Mouse (Mus musculus) liver, embryonic 12.5 days (tissue): Measurements from ENCODE around the gene Cadm1. TPM values are rescaled to one million over a fixed set of nuclear protein-coding genes. Genes with fewer than 3 reads are reported as not detected.

ENCODE experiments used
- ATAC-seq: fragments of 200-750 bp; cut with Nextera tagmentation; 2 replicates; pipeline ENCODE4 v1.8.0; 2017; ENCODE audit warnings: moderate number of reproducible peaks, mild to moderate bottlenecking, moderate library complexity
- H3K27ac ChIP-seq: fragments of 300-500 bp; sonication (generic); 2 replicates; pipeline ENCODE4 v1.5.1; 2016; ENCODE audit warnings: mild to moderate bottlenecking
- H3K27me3 ChIP-seq: fragments of 300-500 bp; sonication (generic); replicated peaks from 2 replicates; pipeline ENCODE4 v1.6.1; 2016; ENCODE audit warnings: mild to moderate bottlenecking, moderate library complexity
- H3K36me3 ChIP-seq: fragments of 300-500 bp; sonication (generic); 2 replicates; pipeline ENCODE4 v1.6.1; 2016; ENCODE audit warnings: mild to moderate bottlenecking, moderate library complexity
- H3K4me1 ChIP-seq: fragments of 300-500 bp; sonication (generic); 2 replicates; pipeline ENCODE4 v1.6.1; 2016
- H3K4me2 ChIP-seq: fragments of 300-500 bp; sonication (generic); 2 replicates; pipeline ENCODE4 v1.6.1; 2016; ENCODE audit warnings: mild to moderate bottlenecking, moderate library complexity
- H3K4me3 ChIP-seq: fragments of 300-500 bp; sonication (generic); 2 replicates; pipeline ENCODE4 v1.5.1; 2016; ENCODE audit warnings: mild to moderate bottlenecking, moderate library complexity
- H3K9ac ChIP-seq: fragments of 300-500 bp; sonication (generic); 2 replicates; pipeline ENCODE4 v1.6.1; 2016; ENCODE audit warnings: mild to moderate bottlenecking, moderate library complexity
- H3K9me3 ChIP-seq: fragments of 300-500 bp; sonication (generic); replicated peaks from 2 replicates; pipeline ENCODE4 v1.6.1; 2016; ENCODE audit warnings: mild to moderate bottlenecking, moderate library complexity
- WGBS: fragments of 180-500 bp; shearing (Covaris S2); methylation state at CpG from one replicate; pipeline ENCODE4 v1.1.7; 2016; ENCODE audit not compliant: insufficient replicate concordance; 5-methylcytosine and 5-hydroxymethylcytosine counted together
- polyA plus RNA-seq: library from polyadenylated mRNA; unstranded; fragments of >200 nt; fragmentation: Nextera tagmentation; extraction: Ambion mirVana; gene quantifications from 2 replicates; pipeline ENCODE4 v1.2.1, GENCODE M21; 2016

The Cadm1 gene
- polyA plus RNA-seq, 1 experiment from 2014 or later: 10.4 TPM

DNA sequence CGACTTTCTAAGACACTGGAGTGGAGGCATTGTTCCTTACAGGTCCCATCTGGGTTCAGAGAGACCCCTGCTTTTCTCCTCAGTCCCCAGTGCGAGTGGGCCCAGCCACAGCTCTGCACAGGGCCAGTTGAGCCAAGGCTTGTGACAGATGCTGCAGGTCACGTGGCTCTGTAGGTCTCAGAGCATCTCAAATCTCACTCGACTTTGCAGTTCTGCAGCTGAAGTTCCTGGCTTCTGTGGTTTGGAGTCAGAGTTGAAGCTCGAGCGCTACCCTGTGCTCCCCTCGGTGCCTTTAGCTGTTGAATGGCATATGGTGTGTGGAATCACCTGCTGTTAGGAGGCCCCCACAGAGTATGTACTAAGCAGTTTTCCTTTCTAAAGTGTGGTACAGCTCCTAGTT lies 229.8 kb downstream of the Cadm1 start:
- WGBS: 55% methylated on average over 7 of the region's 7 CpGs
- Histone ChIP-seq H3K36me3 (no peaks in the 10 kb centered on the region), H3K27ac (no peak overlapping the region)

DNA sequence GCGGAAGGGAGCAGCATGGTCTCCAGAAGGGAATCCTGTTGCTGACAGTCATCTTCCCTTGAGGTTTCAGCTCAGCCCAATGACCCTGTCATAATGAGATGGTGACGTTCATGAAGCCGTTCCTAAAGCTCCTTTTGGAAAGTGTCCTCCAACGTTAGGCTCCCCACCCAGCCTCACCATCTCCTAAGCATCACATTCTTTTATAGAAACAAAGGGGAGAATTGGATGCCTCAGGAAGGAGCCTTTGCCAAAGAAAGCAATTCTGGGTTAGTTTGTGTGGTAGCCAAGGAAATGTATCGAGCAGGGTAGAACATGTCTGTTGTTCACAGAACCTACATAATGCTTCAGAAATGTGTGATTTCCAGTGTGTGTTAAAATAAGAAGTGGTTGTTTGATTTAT lies 231.6 kb downstream of the Cadm1 start:
- 77% methylated on average over 5 of the region's 5 CpGs for WGBS
- no peaks in the 10 kb centered on the region for H3K27me3 ChIP-seq
- ATAC-seq: no peak
- H3K9me3 ChIP-seq: no peaks in the 10 kb centered on the region
- no peak overlapping the region for H3K4me2 ChIP-seq
- no peaks in the 10 kb centered on the region for H3K4me1 ChIP-seq
- no peak overlapping the region for H3K4me3 ChIP-seq
- H3K27ac ChIP-seq: no peak overlapping the region
- H3K9ac ChIP-seq: no peak overlapping the region
- no peaks in the 10 kb centered on the region for H3K36me3 ChIP-seq

More for the DNA sequence above, 229.8 kb downstream of the Cadm1 start:
- ATAC-seq: no peak
- no peak overlapping the region for H3K9ac ChIP-seq
- no peak overlapping the region for H3K4me2 ChIP-seq
- no peaks in the 10 kb centered on the region for H3K4me1 ChIP-seq
- no peaks in the 10 kb centered on the region for H3K27me3 ChIP-seq
- H3K9me3 ChIP-seq: no peaks in the 10 kb centered on the region
- H3K4me3 ChIP-seq: no peak overlapping the region

DNA sequence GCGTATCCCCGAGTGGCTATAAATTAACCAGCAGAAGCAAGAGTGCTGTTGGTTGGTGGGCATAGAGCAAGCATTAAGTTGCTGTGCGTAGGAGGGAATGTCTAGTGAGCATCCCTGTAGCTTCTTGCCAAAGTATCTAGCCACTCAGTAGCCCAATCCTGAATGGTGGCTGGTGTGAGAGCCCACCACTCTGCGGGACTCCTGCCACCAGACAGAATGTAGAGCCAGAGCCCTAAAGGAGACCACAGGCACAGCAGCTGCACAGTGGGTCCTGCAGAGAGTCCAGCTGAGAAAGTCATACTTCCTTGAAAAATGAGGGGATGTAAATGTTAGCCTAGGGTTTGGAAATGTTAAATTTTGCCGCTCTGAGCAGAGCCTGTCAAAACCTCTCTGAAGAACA lies 232.9 kb downstream of the Cadm1 start:
- ATAC-seq: no peak
- 77% methylated on average over 5 of the region's 5 CpGs for WGBS
- Histone ChIP-seq H3K27ac (no peak overlapping the region), H3K27me3 (no peaks in the 10 kb centered on the region), H3K9me3 (no peaks in the 10 kb centered on the region), H3K4me1 (no peaks in the 10 kb centered on the region), H3K4me3 (no peak overlapping the region), H3K4me2 (no peak overlapping the region), H3K36me3 (no peaks in the 10 kb centered on the region), H3K9ac (no peak overlapping the region)

- H3K9ac ChIP-seq: no peak overlapping the region
- no peaks in the 10 kb centered on the region for H3K36me3 ChIP-seq
- H3K4me3 ChIP-seq: no peak overlapping the region
- WGBS: 58% methylated on average over 5 of the region's 5 CpGs
- no peak overlapping the region for H3K4me2 ChIP-seq
- no peak for ATAC-seq
- H3K4me1 ChIP-seq: no peaks in the 10 kb centered on the region
- no peak overlapping the region for H3K27ac ChIP-seq
- no peaks in the 10 kb centered on the region for H3K9me3 ChIP-seq
- no peaks in the 10 kb centered on the region for H3K27me3 ChIP-seq
Measured at GRCm38 (mm10) chr9:47764920-47765319, 234.9 kb downstream of the Cadm1 start.

- Histone ChIP-seq H3K4me1 (no peaks in the 10 kb centered on the region), H3K27me3 (no peaks in the 10 kb centered on the region), H3K36me3 (no peaks in the 10 kb centered on the region), H3K4me2 (no peak overlapping the region), H3K9ac (no peak overlapping the region), H3K27ac (no peak overlapping the region), H3K9me3 (no peaks in the 10 kb centered on the region), H3K4me3 (no peak overlapping the region)
- ATAC-seq: no peak
- WGBS: 80% methylated on average over 13 of the region's 13 CpGs
Measured at GRCm38 (mm10) chr9:47765323-47765722, 235.3 kb downstream of the Cadm1 start.

GRCm38 (mm10) chr9:47766342-47766741 lies 236.4 kb downstream of the Cadm1 start:
- Histone ChIP-seq H3K4me3 (no peak overlapping the region), H3K9ac (no peak overlapping the region), H3K36me3 (no peaks in the 10 kb centered on the region), H3K27me3 (no peaks in the 10 kb centered on the region), H3K9me3 (no peaks in the 10 kb centered on the region), H3K4me2 (no peak overlapping the region), H3K4me1 (no peaks in the 10 kb centered on the region), H3K27ac (no peak overlapping the region)
- WGBS: 71% methylated on average over 10 of the region's 10 CpGs
- no peak for ATAC-seq

- no peaks in the 10 kb centered on the region for H3K27me3 ChIP-seq
- H3K36me3 ChIP-seq: no peaks in the 10 kb centered on the region
- H3K4me1 ChIP-seq: no peaks in the 10 kb centered on the region
- no peak overlapping the region for H3K4me3 ChIP-seq
- no peak overlapping the region for H3K27ac ChIP-seq
- H3K9ac ChIP-seq: no peak overlapping the region
- no peak overlapping the region for H3K4me2 ChIP-seq
- no peaks in the 10 kb centered on the region for H3K9me3 ChIP-seq
- ATAC-seq: no peak
- 68% methylated on average over 11 of the region's 11 CpGs for WGBS
Measured at GRCm38 (mm10) chr9:47770836-47771235, 240.9 kb downstream of the Cadm1 start.

- H3K4me1 ChIP-seq: no peaks in the 10 kb centered on the region
Measured at GRCm38 (mm10) chr9:47771953-47772352, 242.0 kb downstream of the Cadm1 start.

GRCm38 (mm10) chr9:47772750-47773149 lies 242.8 kb downstream of the Cadm1 start:
- Histone ChIP-seq H3K36me3 (no peaks in the 10 kb centered on the region), H3K9ac (no peak overlapping the region), H3K9me3 (no peaks in the 10 kb centered on the region), H3K4me3 (no peak overlapping the region), H3K4me2 (no peak overlapping the region), H3K27me3 (no peaks in the 10 kb centered on the region), H3K27ac (no peak overlapping the region), H3K4me1 (no peaks in the 10 kb centered on the region)
- WGBS: 76% methylated on average over 6 of the region's 6 CpGs
- no peak for ATAC-seq

More at GRCm38 (mm10) chr9:47771953-47772352, 242.0 kb downstream of the Cadm1 start:
- no peak overlapping the region for H3K4me2 ChIP-seq
- H3K36me3 ChIP-seq: no peaks in the 10 kb centered on the region
- ATAC-seq: no peak
- no peak overlapping the region for H3K4me3 ChIP-seq
- no peaks in the 10 kb centered on the region for H3K27me3 ChIP-seq
- no peak overlapping the region for H3K27ac ChIP-seq
- no peak overlapping the region for H3K9ac ChIP-seq
- 56% methylated on average over 5 of the region's 5 CpGs for WGBS
- no peaks in the 10 kb centered on the region for H3K9me3 ChIP-seq

DNA sequence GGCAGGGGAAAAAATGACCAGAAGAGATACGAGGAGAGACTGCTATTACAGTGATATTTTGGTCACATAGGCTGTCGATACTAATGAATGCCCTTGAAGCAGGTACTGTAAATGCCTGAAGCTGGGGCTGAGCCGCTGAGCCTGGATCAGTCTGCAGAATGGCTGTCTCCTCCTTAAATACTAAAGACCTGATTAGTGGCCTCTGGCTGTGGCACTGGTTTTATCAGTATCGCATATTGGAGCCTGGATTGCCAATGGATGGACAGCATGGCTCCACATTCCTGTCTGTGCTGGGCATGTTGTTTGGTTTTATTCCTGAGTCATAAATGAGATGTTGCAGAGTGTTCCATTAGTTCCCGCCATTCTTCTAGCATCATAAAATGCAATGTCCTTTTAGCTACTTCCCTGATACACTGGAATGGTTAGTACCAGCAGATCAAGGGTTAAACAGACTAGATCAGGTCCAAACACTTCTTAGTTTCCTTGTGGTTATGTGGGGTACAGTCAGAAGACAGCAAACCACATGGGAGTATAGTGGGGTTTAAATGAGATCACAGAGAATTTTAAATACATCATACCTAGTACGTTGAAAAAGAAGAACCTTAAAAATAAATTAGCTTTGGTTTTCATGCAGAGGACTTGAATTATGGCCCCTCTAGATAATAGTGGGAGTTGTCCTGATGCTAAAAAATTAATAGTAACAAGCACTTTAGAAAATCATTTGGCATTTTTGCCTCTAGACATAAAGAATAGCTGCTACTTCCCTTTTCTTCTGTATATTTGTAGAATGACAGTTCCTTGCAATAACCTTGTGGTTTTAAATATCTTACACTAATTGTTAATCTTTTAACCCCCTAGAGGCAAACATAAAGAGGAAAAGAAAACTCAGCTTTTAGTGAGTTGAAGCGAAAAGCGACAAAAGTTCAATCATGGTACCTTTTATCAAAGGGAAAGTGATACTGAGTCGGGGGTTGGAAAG lies 247.3 kb downstream of the Cadm1 start:
- no peak overlapping the region for H3K4me3 ChIP-seq
- 0 out of 2 replicates have a peak, but pooled peaks cover 4% of the 10 kb centered on the region for H3K4me1 ChIP-seq
- H3K27me3 ChIP-seq: no peaks in the 10 kb centered on the region
- H3K27ac ChIP-seq: no peak overlapping the region
- no peaks in the 10 kb centered on the region for H3K36me3 ChIP-seq
- no peaks in the 10 kb centered on the region for H3K9me3 ChIP-seq
- ATAC-seq: no peak
- 55% methylated on average over 9 of the region's 9 CpGs for WGBS
- no peak overlapping the region for H3K9ac ChIP-seq
- H3K4me2 ChIP-seq: no peak overlapping the region

- no peak for ATAC-seq
- Histone ChIP-seq H3K27ac (no peak overlapping the region), H3K4me1 (0 out of 2 replicates have a peak, but pooled peaks cover 4% of the 10 kb centered on the region), H3K9ac (no peak overlapping the region), H3K9me3 (no peaks in the 10 kb centered on the region), H3K4me2 (no peak overlapping the region), H3K36me3 (no peaks in the 10 kb centered on the region), H3K27me3 (no peaks in the 10 kb centered on the region), H3K4me3 (no peak overlapping the region)
- WGBS: 56% methylated on average over 11 of the region's 11 CpGs
Measured at GRCm38 (mm10) chr9:47778438-47778837, 248.5 kb downstream of the Cadm1 start.

GRCm38 (mm10) chr9:47779291-47779690 lies 249.3 kb downstream of the Cadm1 start:
- ATAC-seq: no peak
- 54% methylated on average over 6 of the region's 6 CpGs for WGBS

More at GRCm38 (mm10) chr9:47779291-47779690, 249.3 kb downstream of the Cadm1 start:
- Histone ChIP-seq H3K9ac (no peak overlapping the region), H3K4me2 (no peak overlapping the region), H3K27me3 (no peaks in the 10 kb centered on the region), H3K36me3 (no peaks in the 10 kb centered on the region), H3K4me1 (0 out of 2 replicates have a peak, but pooled peaks cover 4% of the 10 kb centered on the region), H3K9me3 (no peaks in the 10 kb centered on the region), H3K4me3 (no peak overlapping the region), H3K27ac (no peak overlapping the region)
